Mouse (Mus musculus): Measurements from ENCODE around the gene Mroh3. TPM values are rescaled to one million over a fixed set of nuclear protein-coding genes. Genes with fewer than 3 reads are reported as not detected.
A peak's percentile ranks its signal among the peaks of the same experiment; 100 is the strongest.

Mroh3 gene
- polyA plus RNA-seq, 1 experiment from 2014 or later, result not detected

- H3K9me3 ChIP-seq (replicated peaks), result no peaks in the 10 kb centered on the region
- peaks cover 18% of the 10 kb centered on the region for H3K4me1 ChIP-seq
- 60% methylated on average over 2 of the region's 2 CpGs for WGBS
- no peak for ATAC-seq (ENCODE audit: insufficient number of reproducible peaks, low FRiP score, low TSS enrichment, low read depth)
- H3K9ac ChIP-seq, result no peak overlapping the region
- no peak overlapping the region for H3K4me2 ChIP-seq (replicated peaks)
- no peaks in the 10 kb centered on the region for H3K27me3 ChIP-seq
- no peak overlapping the region for H3K4me3 ChIP-seq (replicated peaks)
- no peaks in the 10 kb centered on the region; the same call in 1 of the 2 replicates for H3K36me3 ChIP-seq
- H3K27ac ChIP-seq (replicated peaks), result no peak overlapping the region
These were observed 35.5 kb downstream of the Mroh3 start for GRCm38 (mm10) chr1:136177085-136177484.

GRCm38 (mm10) chr1:136175183-136175582, 37.4 kb downstream of the Mroh3 start:
- no peak for ATAC-seq (ENCODE audit: insufficient number of reproducible peaks, low FRiP score, low TSS enrichment, low read depth)
- peaks cover 3% of the 10 kb centered on the region; the same call in 1 of the 2 replicates for H3K36me3 ChIP-seq
- WGBS, result 31% methylated on average over 6 of the region's 6 CpGs

GRCm38 (mm10) chr1:136174101-136174606, 38.5 kb downstream of the Mroh3 start:
- no peak overlapping the region for H3K4me3 ChIP-seq (replicated peaks)
- no peak overlapping the region for H3K27ac ChIP-seq (replicated peaks)
- H3K4me1 ChIP-seq, result peaks cover 22% of the 10 kb centered on the region
- ATAC-seq (ENCODE audit: insufficient number of reproducible peaks, low FRiP score, low TSS enrichment, low read depth), result no peak
- H3K27me3 ChIP-seq, result no peaks in the 10 kb centered on the region
- H3K4me2 ChIP-seq (replicated peaks), result peak overlapping the region; percentile 19; the same call in 1 of the 2 replicates
- H3K36me3 ChIP-seq, result peaks cover 3% of the 10 kb centered on the region; the same call in 1 of the 2 replicates
- no peaks in the 10 kb centered on the region for H3K9me3 ChIP-seq (replicated peaks)
- H3K9ac ChIP-seq, result no peak overlapping the region
- 24% methylated on average over 13 of the region's 13 CpGs for WGBS

More at GRCm38 (mm10) chr1:136175183-136175582, 37.4 kb downstream of the Mroh3 start:
- H3K27me3 ChIP-seq, result no peaks in the 10 kb centered on the region
- H3K4me3 ChIP-seq (replicated peaks), result no peak overlapping the region
- H3K4me2 ChIP-seq (replicated peaks), result no peak overlapping the region
- H3K9me3 ChIP-seq (replicated peaks), result no peaks in the 10 kb centered on the region
- no peak overlapping the region for H3K27ac ChIP-seq (replicated peaks)
- peaks cover 22% of the 10 kb centered on the region for H3K4me1 ChIP-seq
- H3K9ac ChIP-seq, result no peak overlapping the region

- Histone ChIP-seq H3K4me3 (replicated peaks) (no peak overlapping the region), H3K4me2 (replicated peaks) (no peak overlapping the region), H3K27ac (replicated peaks) (no peak overlapping the region), H3K9ac (no peak overlapping the region), H3K36me3 (peaks cover 3% of the 10 kb centered on the region; the same call in 1 of the 2 replicates), H3K4me1 (peaks cover 22% of the 10 kb centered on the region), H3K9me3 (replicated peaks) (no peaks in the 10 kb centered on the region), H3K27me3 (no peaks in the 10 kb centered on the region)
- ATAC-seq (ENCODE audit: insufficient number of reproducible peaks, low FRiP score, low TSS enrichment, low read depth), result no peak
- 83% methylated on average over 12 of the region's 12 CpGs for WGBS
These were observed 39.9 kb downstream of the Mroh3 start for GRCm38 (mm10) chr1:136172696-136173095.

DNA sequence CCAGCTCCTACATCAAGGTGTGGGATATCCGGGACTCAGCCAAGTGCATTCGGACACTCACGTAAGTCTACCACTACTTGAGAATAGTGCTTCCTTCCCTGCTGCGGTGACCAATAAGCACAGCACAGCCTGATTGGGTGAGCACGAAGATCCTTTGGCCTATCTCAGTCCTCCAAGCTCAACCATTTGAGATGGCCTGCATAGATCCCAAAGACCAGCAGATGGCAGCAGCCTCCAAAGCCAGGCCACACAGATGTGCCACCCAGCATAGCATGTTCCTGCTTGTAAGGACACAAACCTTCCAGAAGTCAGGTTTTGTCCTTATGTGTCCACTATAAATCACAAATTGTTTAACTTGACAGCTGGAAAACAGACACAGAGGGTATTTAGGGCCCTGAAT, 42.5 kb downstream of the Mroh3 start:
- Histone ChIP-seq H3K9ac (no peak overlapping the region), H3K36me3 (peaks cover 3% of the 10 kb centered on the region; the same call in 1 of the 2 replicates), H3K4me2 (replicated peaks) (no peak overlapping the region), H3K27me3 (no peaks in the 10 kb centered on the region), H3K4me1 (peaks cover 18% of the 10 kb centered on the region), H3K27ac (replicated peaks) (no peak overlapping the region), H3K9me3 (replicated peaks) (no peaks in the 10 kb centered on the region), H3K4me3 (replicated peaks) (no peak overlapping the region)
- no peak for ATAC-seq (ENCODE audit: insufficient number of reproducible peaks, low FRiP score, low TSS enrichment, low read depth)
- 11% methylated on average over 5 of the region's 5 CpGs for WGBS

- Histone ChIP-seq H3K27ac (replicated peaks) (no peak overlapping the region), H3K9ac (no peak overlapping the region), H3K4me1 (peaks cover 3% of the 10 kb centered on the region; the same call in 1 of the 2 replicates), H3K9me3 (replicated peaks) (no peaks in the 10 kb centered on the region), H3K27me3 (no peaks in the 10 kb centered on the region), H3K4me3 (replicated peaks) (no peak overlapping the region), H3K4me2 (replicated peaks) (no peak overlapping the region), H3K36me3 (peaks cover 9% of the 10 kb centered on the region; the same call in 1 of the 2 replicates)
- no peak for ATAC-seq (ENCODE audit: insufficient number of reproducible peaks, low FRiP score, low TSS enrichment, low read depth)
- WGBS, result 73% methylated on average over 8 of the region's 8 CpGs
These were observed 45.0 kb downstream of the Mroh3 start for GRCm38 (mm10) chr1:136167657-136168056.

- H3K4me1 ChIP-seq, result peaks cover 2% of the 10 kb centered on the region; the same call in 1 of the 2 replicates
- H3K9me3 ChIP-seq (replicated peaks), result no peaks in the 10 kb centered on the region
- 76% methylated on average over 2 of the region's 2 CpGs for WGBS
- H3K36me3 ChIP-seq, result peaks cover 11% of the 10 kb centered on the region; the same call in 1 of the 2 replicates
- no peak for ATAC-seq (ENCODE audit: insufficient number of reproducible peaks, low FRiP score, low TSS enrichment, low read depth)
- no peak overlapping the region for H3K4me3 ChIP-seq (replicated peaks)
- H3K27ac ChIP-seq (replicated peaks), result no peak overlapping the region
- H3K27me3 ChIP-seq, result no peaks in the 10 kb centered on the region
- H3K9ac ChIP-seq, result no peak overlapping the region
- H3K4me2 ChIP-seq (replicated peaks), result no peak overlapping the region
These were observed 47.2 kb downstream of the Mroh3 start for GRCm38 (mm10) chr1:136165436-136165835.

DNA sequence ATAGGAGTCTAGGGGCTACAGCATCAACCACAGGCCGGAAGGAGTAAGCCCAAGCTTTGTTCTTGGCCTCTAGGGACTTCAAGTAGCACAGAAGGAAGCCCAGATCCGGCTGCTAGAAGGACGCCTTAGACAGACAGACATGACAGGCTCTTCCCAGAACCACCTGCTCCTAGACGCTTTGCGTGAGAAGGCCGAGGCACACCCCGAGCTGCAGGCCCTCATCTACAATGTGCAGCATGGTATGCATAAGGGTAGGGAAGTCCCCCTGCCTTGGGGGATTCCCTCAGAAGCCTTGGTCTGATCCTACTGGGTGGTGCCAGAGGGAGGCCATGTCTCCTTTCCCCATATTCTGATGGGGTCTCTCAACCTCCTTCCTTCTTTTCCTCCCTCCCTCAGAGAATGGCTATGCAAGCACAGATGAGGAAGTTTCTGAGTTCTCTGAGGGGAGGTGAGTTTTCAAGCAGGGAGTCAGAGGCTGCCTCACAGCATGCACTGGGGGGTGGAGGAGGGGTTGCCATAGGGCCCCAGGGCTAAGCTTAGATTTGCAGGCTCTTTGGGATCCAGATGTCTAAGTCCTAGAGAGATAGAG, 51.2 kb downstream of the Mroh3 start:
- Histone ChIP-seq H3K4me3 (replicated peaks) (no peak overlapping the region), H3K27ac (replicated peaks) (no peak overlapping the region), H3K27me3 (no peaks in the 10 kb centered on the region), H3K9me3 (replicated peaks) (no peaks in the 10 kb centered on the region), H3K4me1 (no peaks in the 10 kb centered on the region; the same call in 1 of the 2 replicates), H3K36me3 (peaks cover 18% of the 10 kb centered on the region; the same call in 1 of the 2 replicates), H3K9ac (no peak overlapping the region), H3K4me2 (replicated peaks) (no peak overlapping the region)
- ATAC-seq (ENCODE audit: insufficient number of reproducible peaks, low FRiP score, low TSS enrichment, low read depth), result no peak
- 84% methylated on average over 7 of the region's 7 CpGs for WGBS

DNA sequence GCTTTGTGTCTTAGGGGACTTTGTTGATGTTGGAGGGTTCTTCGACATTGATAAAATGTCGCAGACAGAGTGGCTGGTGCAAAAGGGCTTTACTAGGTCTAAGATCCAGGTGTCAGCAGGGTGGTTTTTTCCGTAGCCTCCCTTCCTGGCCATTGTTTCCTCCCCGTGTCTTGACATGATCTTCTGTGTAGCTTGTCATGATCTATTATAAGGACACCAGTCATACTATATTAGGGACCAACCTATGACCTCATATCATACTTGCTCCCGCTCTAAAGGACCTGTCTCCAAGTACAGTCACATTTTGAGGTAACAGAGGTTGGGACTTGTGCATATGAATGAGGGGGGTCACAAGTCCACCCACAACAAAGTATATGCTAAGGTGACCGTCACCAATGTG, 51.7 kb downstream of the Mroh3 start:
- Histone ChIP-seq H3K4me2 (replicated peaks) (no peak overlapping the region), H3K9ac (no peak overlapping the region), H3K4me3 (replicated peaks) (no peak overlapping the region), H3K27ac (replicated peaks) (no peak overlapping the region), H3K36me3 (peaks cover 20% of the 10 kb centered on the region; the same call in 1 of the 2 replicates), H3K9me3 (replicated peaks) (no peaks in the 10 kb centered on the region), H3K4me1 (no peaks in the 10 kb centered on the region; the same call in 1 of the 2 replicates), H3K27me3 (no peaks in the 10 kb centered on the region)
- WGBS, result 86% methylated on average over 6 of the region's 6 CpGs
- no peak for ATAC-seq (ENCODE audit: insufficient number of reproducible peaks, low FRiP score, low TSS enrichment, low read depth)

DNA sequence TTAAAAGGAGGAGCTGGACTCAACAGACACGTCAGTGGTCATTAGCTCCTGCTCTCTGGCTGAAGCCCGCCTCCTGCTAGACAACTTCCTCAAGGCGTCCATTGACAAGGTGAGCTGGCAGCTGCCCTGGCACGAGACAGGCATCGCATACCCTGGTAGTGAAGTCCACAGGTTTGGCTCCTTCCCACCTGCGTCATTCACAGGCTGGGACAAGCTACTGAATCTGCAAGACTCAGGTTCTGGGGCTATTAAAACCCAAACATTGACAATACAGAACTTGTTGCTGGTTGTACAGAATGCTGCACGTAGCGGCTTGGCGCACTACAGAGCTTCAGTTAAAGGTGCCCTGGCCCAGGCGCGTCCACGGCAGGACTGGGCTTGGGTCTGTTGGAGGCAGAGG, 52.3 kb downstream of the Mroh3 start:
- Histone ChIP-seq H3K4me3 (replicated peaks) (no peak overlapping the region), H3K4me1 (no peaks in the 10 kb centered on the region; the same call in 1 of the 2 replicates), H3K27ac (replicated peaks) (no peak overlapping the region), H3K36me3 (peaks cover 20% of the 10 kb centered on the region; the same call in 1 of the 2 replicates), H3K27me3 (no peaks in the 10 kb centered on the region), H3K9ac (no peak overlapping the region), H3K4me2 (replicated peaks) (no peak overlapping the region), H3K9me3 (replicated peaks) (no peaks in the 10 kb centered on the region)
- no peak for ATAC-seq (ENCODE audit: insufficient number of reproducible peaks, low FRiP score, low TSS enrichment, low read depth)
- 75% methylated on average over 12 of the region's 12 CpGs for WGBS

- ATAC-seq (ENCODE audit: insufficient number of reproducible peaks, low FRiP score, low TSS enrichment, low read depth), result no peak
- H3K36me3 ChIP-seq, result peaks cover 20% of the 10 kb centered on the region; the same call in 1 of the 2 replicates
- 53% methylated on average over 12 of the region's 12 CpGs for WGBS
These were observed 52.8 kb downstream of the Mroh3 start for GRCm38 (mm10) chr1:136159830-136160229.

More at GRCm38 (mm10) chr1:136159830-136160229, 52.8 kb downstream of the Mroh3 start:
- H3K4me1 ChIP-seq, result no peaks in the 10 kb centered on the region; the same call in 1 of the 2 replicates
- no peak overlapping the region for H3K4me3 ChIP-seq (replicated peaks)
- no peak overlapping the region for H3K9ac ChIP-seq
- H3K9me3 ChIP-seq (replicated peaks), result no peaks in the 10 kb centered on the region
- H3K4me2 ChIP-seq (replicated peaks), result no peak overlapping the region
- H3K27ac ChIP-seq (replicated peaks), result no peak overlapping the region
- H3K27me3 ChIP-seq, result no peaks in the 10 kb centered on the region

All from embryonic facial prominence, embryonic 15.5 days (tissue).